Mouse (Mus musculus): ENCODE results near the gene Sox11. TPM values are rescaled to one million over a fixed set of nuclear protein-coding genes. Genes with fewer than 3 reads are reported as not detected.

The Sox11 gene
- total RNA-seq, 1 experiment: 10.1 TPM

- peaks cover 2 to 6% of the 10 kb centered on the region in 2 experiments; a peak in 3 of 4 replicates for H3K4me1 ChIP-seq (ENCODE audit: control insufficient read depth in 2 of 2, insufficient read depth in 2 of 2, low read length in 2 of 2, poor library complexity in 1 of 2)
- TF ChIP-seq HCFC1 (IDR thresholded peaks at IDR 0.05; ENCODE audit: borderline replicate concordance, insufficient read depth, low read length) (no peak), ZC3H11A (IDR thresholded peaks at IDR 0.05; ENCODE audit: borderline replicate concordance, low read depth, low read length) (no peak), CHD2 (IDR thresholded peaks at IDR 0.05; ENCODE audit: low read depth, low read length) (no peak), MAFK (IDR thresholded peaks at IDR 0.05; ENCODE audit: insufficient read depth, low read depth, low read length) (no peak), ZNF384 (IDR thresholded peaks at IDR 0.05; ENCODE audit: low read depth, low read length) (no peak)
- H3K27ac ChIP-seq (ENCODE audit: insufficient read depth, low read depth, low read length, poor library complexity, severe bottlenecking): no peak overlapping the region
- peak overlapping the region; percentile 75 to 79 for H3K4me3 ChIP-seq (ENCODE audit: insufficient read depth in 1 of 2, low read depth in 1 of 2, low read length in 2 of 2, poor library complexity in 1 of 2, severe bottlenecking in 1 of 2)
- in situ Hi-C loops (cut with MboI; ENCODE audit: low sequenced_read_pairs in 2 of 2, unreplicated experiment in 2 of 2): no loop called here
- H3K9ac ChIP-seq (ENCODE audit: insufficient read depth, low read depth, low read length, poor library complexity, severe bottlenecking): peak overlapping the region; percentile 46
- no peaks in the 10 kb centered on the region for H3K36me3 ChIP-seq (ENCODE audit: control insufficient read depth, insufficient read depth, low read length, poor library complexity, severe bottlenecking)
- H3K9me3 ChIP-seq (ENCODE audit: control insufficient read depth, insufficient read depth, low read depth, low read length): no peaks in the 10 kb centered on the region
- DNase-seq (ENCODE audit: low read depth, low spot score): peak; percentile 15
Observed at GRCm38 (mm10) chr12:27341130-27341870, 1.1 kb downstream of the Sox11 start.

- no peak overlapping the region for H3K27ac ChIP-seq (ENCODE audit: insufficient read depth, low read depth, low read length, poor library complexity, severe bottlenecking)
- in situ Hi-C loops (cut with MboI; ENCODE audit: low sequenced_read_pairs in 2 of 2, unreplicated experiment in 2 of 2): no loop called here
- TF ChIP-seq HCFC1 (IDR thresholded peaks at IDR 0.05; ENCODE audit: borderline replicate concordance, insufficient read depth, low read length) (no peak), MAFK (IDR thresholded peaks at IDR 0.05; ENCODE audit: insufficient read depth, low read depth, low read length) (no peak), CHD2 (IDR thresholded peaks at IDR 0.05; ENCODE audit: low read depth, low read length) (no peak), ZNF384 (IDR thresholded peaks at IDR 0.05; ENCODE audit: low read depth, low read length) (no peak), ZC3H11A (IDR thresholded peaks at IDR 0.05; ENCODE audit: borderline replicate concordance, low read depth, low read length) (no peak)
- H3K9me3 ChIP-seq (ENCODE audit: control insufficient read depth, insufficient read depth, low read depth, low read length): no peaks in the 10 kb centered on the region
- H3K9ac ChIP-seq (ENCODE audit: insufficient read depth, low read depth, low read length, poor library complexity, severe bottlenecking): no peak overlapping the region
- H3K4me3 ChIP-seq (ENCODE audit: insufficient read depth in 1 of 2, low read depth in 1 of 2, low read length in 2 of 2, poor library complexity in 1 of 2, severe bottlenecking in 1 of 2): peak overlapping the region; percentile 75 to 79
- DNase-seq (ENCODE audit: low read depth, low spot score): peak; percentile 24
- H3K4me1 ChIP-seq (ENCODE audit: control insufficient read depth in 2 of 2, insufficient read depth in 2 of 2, low read length in 2 of 2, poor library complexity in 1 of 2): peaks cover 2 to 7% of the 10 kb centered on the region in 2 experiments; a peak in 3 of 4 replicates
- H3K36me3 ChIP-seq (ENCODE audit: control insufficient read depth, insufficient read depth, low read length, poor library complexity, severe bottlenecking): no peaks in the 10 kb centered on the region
Observed at GRCm38 (mm10) chr12:27340451-27341035, 1.8 kb downstream of the Sox11 start.

- TF ChIP-seq CHD2 (IDR thresholded peaks at IDR 0.05; ENCODE audit: low read depth, low read length): no peak
- peak; percentile 79 for TF ChIP-seq ZNF384 (IDR thresholded peaks at IDR 0.05; ENCODE audit: low read depth, low read length)
- Histone ChIP-seq H3K27ac (ENCODE audit: insufficient read depth, low read depth, low read length, poor library complexity, severe bottlenecking) (no peak overlapping the region), H3K9ac (ENCODE audit: insufficient read depth, low read depth, low read length, poor library complexity, severe bottlenecking) (peak overlapping the region; percentile 67), H3K4me1 (ENCODE audit: control insufficient read depth in 2 of 2, insufficient read depth in 2 of 2, low read length in 2 of 2, poor library complexity in 1 of 2) (peaks cover 2 to 7% of the 10 kb centered on the region in 2 experiments; a peak in 3 of 4 replicates), H3K36me3 (ENCODE audit: control insufficient read depth, insufficient read depth, low read length, poor library complexity, severe bottlenecking) (no peaks in the 10 kb centered on the region), H3K9me3 (ENCODE audit: control insufficient read depth, insufficient read depth, low read depth, low read length) (no peaks in the 10 kb centered on the region), H3K4me3 (ENCODE audit: insufficient read depth in 1 of 2, low read depth in 1 of 2, low read length in 2 of 2, poor library complexity in 1 of 2, severe bottlenecking in 1 of 2) (peak overlapping the region; percentile 68 to 79)
- no peak for DNase-seq (ENCODE audit: low read depth, low spot score)
- in situ Hi-C loops (cut with MboI; ENCODE audit: low sequenced_read_pairs in 2 of 2, unreplicated experiment in 2 of 2): no loop called here
Observed at GRCm38 (mm10) chr12:27339171-27339751, 3.1 kb downstream of the Sox11 start.

GRCm38 (mm10) chr12:27338721-27339170 lies 3.6 kb downstream of the Sox11 start:
- H3K4me1 ChIP-seq (ENCODE audit: control insufficient read depth in 2 of 2, insufficient read depth in 2 of 2, low read length in 2 of 2, poor library complexity in 1 of 2): peaks cover 2 to 7% of the 10 kb centered on the region in 2 experiments; a peak in 3 of 4 replicates
- H3K9me3 ChIP-seq (ENCODE audit: control insufficient read depth, insufficient read depth, low read depth, low read length): no peaks in the 10 kb centered on the region
- in situ Hi-C loops (cut with MboI; ENCODE audit: low sequenced_read_pairs in 2 of 2, unreplicated experiment in 2 of 2): no loop called here
- H3K27ac ChIP-seq (ENCODE audit: insufficient read depth, low read depth, low read length, poor library complexity, severe bottlenecking): no peak overlapping the region
- H3K36me3 ChIP-seq (ENCODE audit: control insufficient read depth, insufficient read depth, low read length, poor library complexity, severe bottlenecking): no peaks in the 10 kb centered on the region
- peak overlapping the region; percentile 68 to 79 for H3K4me3 ChIP-seq (ENCODE audit: insufficient read depth in 1 of 2, low read depth in 1 of 2, low read length in 2 of 2, poor library complexity in 1 of 2, severe bottlenecking in 1 of 2)
- DNase-seq (ENCODE audit: low read depth, low spot score): no peak
- H3K9ac ChIP-seq (ENCODE audit: insufficient read depth, low read depth, low read length, poor library complexity, severe bottlenecking): peak overlapping the region; percentile 78
- TF ChIP-seq MAFK (IDR thresholded peaks at IDR 0.05; ENCODE audit: insufficient read depth, low read depth, low read length) (no peak), CHD2 (IDR thresholded peaks at IDR 0.05; ENCODE audit: low read depth, low read length) (no peak), ZNF384 (IDR thresholded peaks at IDR 0.05; ENCODE audit: low read depth, low read length) (no peak), HCFC1 (IDR thresholded peaks at IDR 0.05; ENCODE audit: borderline replicate concordance, insufficient read depth, low read length) (no peak), ZC3H11A (IDR thresholded peaks at IDR 0.05; ENCODE audit: borderline replicate concordance, low read depth, low read length) (no peak)
